Mouse (Mus musculus) layer of hippocampus, adult 9-11 months (tissue): Measurements from ENCODE around the gene Stxbp4.

Source experiments
- DNase-seq: peaks from one replicate; pipeline ENCODE4 v3.0.0; 2022

Gene Stxbp4

DNA sequence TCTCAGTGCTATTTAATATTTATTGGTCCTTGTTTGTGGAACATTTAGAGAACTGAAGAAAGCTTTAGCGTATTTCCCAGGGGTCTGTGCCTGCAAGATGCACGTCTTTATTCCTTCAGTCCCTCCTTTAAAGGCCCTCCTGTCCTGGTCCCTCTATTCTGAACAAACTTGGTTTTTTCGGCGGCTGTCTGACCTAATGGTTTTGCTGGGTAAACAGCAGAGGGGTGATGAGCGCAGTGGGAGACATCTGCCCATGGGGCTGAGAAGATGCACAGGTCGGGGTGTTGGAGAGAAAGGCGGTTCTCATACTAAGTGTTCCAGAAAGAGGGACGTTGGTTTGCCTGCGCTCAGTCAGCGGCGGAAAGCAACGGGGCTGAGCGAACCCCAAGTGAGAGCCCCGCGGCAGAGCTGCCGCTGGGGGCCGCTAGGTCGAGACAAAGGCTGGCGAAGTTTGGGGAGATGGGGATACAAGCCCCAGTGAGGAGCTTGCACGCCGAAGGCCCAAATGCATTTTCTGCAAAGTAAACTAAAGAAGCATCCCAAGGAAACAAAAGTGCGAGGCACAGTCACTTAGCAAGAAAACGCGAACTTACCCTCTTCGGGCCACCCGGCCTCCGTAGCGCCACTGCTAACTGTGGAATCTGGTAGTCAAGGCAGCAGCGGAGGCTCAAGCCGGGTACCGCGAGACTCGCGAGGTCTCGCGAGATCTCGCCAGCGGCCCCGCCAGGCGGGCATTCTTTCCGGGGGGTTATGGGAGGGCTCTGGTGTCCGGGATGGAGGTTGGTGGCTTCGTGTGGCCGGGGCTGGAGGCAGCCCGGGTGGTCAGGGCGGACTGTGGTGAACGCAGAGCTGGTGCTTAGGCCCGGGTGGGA, at the start of gene Stxbp4, which contains the start of gene Cox11:
Gene Stxbp4, minus strand, starts transcription at position 645 of the 872 bp plus-strand sequence.
Gene Cox11, plus strand, starts transcription at position 734 of the 872 bp plus-strand sequence.
- peak; percentile 95 for DNase-seq

- no peak for DNase-seq
These were observed 49.2 kb upstream of the Stxbp4 start for GRCm38 (mm10) chr11:90687040-90687439.

DNA sequence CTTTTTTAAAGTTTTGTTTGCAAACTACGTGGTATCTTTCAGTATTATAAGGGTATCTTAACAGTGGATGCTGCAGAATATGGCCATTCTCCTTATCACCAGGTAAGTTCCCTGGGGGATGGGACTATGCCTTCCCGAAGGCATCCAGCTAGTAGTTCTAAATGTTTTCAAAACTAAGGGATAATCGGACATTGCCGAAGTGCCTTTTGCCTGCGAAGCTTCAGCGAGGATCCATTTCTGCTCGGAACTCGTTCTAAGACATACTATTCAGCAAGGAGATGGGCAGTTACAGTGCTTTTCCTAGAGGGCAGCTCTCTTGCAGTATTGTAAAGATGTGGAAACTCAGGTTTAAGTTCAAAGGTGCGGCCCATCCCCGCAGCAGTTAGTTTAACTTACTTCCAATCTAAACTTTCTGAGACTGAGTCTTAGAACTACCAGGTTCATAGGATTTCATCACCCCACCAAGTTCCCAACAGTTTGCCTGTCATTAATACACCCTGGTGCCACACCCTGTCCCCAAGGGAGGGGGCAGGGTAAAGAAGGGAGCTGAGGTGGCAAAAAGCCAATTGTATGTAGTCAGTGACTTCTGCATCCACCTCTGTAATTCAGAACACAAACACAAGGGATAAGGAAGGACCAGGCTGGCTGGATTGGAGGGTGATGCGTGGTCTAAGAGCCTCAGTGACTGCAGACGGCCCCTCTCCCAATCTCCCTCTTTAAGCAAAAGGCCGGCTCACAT, 48.6 kb upstream of the Stxbp4 start:
- DNase-seq, result no peak

DNA sequence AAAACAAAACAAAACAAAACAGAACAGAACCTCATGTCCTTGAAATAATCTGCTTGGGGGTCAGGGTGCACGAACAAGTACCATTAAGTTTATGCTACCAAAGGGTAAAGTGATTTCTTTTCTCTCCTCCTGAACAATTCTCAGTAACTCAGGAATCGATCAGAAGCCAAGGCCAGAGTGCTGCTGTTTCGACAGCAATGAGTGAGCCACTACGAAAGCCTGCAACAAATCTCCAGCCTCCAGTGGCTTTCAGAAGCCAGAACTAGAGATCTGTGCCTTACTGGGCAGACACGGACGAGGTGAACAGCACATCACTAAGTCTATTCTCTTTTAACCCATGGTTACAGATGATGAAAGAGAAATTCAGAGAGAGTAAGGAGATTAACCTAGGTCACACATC, 47.3 kb upstream of the Stxbp4 start:
- DNase-seq, result no peak

DNA sequence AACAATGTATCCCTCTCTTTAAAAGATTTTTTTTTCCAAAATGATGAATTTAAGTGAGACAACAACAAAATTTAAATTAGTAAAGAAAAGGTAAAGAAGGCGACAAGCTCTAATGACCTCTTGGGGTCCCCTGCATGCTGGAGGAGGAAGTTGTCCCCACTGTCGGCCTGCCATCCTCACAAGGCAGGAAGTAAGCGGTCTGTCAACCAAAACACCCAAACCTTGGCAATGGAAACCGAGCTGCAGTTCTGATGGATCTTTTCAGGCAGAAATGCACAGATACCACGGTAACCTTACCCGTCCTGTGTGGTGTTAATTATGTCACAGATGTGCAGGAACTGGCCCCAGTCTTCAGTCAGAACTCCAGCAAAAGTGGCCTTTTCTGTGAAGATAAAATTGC, 46.9 kb upstream of the Stxbp4 start:
- no peak for DNase-seq

DNA sequence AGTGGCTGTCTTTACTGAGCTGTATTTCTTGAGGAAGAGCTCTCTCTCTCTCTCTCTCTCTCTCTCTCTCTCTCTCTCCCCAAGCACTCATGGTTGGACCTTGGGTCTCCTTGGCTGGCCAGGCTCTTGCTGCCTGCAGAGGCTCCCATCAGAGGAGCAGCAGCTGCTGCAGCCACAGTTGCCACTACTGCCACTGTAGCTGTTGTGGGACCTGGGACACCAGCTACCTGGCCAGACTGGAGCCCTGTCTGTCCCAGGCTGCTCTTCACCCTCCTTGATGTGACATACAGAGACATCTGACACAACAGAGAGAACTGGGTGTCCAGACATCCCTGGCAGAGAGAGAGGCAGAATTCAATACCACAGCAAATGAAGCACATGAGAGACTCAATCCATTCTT, 43.3 kb upstream of the Stxbp4 start:
- no peak for DNase-seq

DNA sequence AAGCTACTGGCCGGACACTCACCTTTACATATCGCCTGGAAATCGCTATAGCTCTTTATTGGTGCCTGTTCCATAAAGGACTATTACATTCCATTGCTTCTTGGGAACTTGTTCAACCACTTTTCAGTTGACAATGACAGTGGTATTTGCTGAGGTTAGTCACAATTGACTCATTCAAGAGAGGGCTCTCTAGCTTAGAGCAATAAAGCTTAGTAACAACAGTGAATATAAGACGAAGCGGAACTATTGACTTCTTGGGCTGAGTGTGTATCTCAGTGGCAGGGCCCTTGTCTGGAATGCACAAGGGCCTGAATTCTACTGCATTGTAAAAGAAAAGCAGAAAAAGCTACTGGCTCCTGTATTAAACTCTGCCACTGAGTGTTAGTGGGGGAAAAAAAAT, 40.7 kb upstream of the Stxbp4 start:
- no peak for DNase-seq

DNA sequence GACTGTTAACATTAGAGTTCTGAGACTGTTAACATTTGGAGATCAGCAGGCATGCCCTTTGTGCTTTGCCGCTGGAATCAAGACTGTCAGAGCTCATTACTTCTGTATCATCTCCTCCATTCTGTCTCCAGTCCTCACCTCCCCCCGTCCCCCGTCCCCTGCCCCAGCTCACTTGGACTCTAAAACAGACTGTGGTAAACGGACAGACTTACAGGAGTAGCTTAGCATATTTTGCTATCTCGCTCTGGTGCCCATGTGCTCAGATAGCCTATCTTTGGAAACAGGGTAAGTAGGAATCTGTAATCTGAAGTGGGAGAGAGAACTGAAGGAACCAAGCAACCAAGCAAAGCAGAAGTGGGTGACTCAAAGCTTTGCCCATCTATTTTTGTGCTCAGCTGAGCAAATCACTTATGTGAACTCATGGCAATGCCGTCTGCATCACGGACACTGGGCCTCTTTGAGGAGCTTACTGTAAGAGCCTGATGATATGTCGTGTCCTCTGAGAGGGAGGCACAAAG, 39.9 kb upstream of the Stxbp4 start:
- DNase-seq, result peak; percentile 31

GRCm38 (mm10) chr11:90677027-90677426, 39.1 kb upstream of the Stxbp4 start:
- DNase-seq, result no peak

GRCm38 (mm10) chr11:90675479-90676110, 37.7 kb upstream of the Stxbp4 start:
- no peak for DNase-seq

DNA sequence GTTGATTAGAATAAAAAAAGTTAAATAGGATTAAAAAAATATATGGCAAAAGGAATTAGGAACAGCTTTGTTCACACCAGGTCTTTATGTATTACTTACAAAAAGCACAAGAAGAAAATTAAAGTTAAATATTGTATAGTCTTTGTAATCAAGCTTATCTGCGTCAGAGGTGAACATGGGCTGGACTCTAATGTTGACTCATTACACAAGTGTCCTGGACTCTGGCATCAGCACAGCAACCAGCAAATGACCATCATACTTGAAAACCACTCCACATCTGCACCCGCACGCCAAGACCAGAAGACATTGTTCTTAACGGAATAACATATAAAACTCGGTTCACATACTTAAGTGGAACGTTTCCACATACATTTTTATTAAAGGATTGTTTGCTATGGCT, 29.4 kb upstream of the Stxbp4 start:
- DNase-seq, result no peak

DNA sequence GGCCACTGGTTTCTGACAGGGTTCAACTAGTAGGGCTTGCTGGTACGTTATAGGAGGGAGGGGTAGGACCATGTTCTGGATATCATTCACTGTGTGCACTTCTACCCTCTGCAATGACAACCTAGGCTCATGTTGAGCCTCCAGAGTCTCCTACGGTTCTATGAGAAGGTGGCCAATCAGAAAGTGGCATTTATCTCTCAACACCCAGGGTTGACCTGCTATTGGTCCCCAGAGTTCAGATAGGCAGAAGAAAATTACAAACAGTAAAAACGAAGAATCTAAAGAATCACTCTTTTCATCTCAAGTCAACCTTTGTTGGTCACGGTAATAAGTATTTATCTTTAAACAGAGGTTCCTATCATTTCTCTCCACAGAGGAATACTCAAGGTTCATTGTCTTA, 29.0 kb upstream of the Stxbp4 start:
- DNase-seq, result no peak

DNA sequence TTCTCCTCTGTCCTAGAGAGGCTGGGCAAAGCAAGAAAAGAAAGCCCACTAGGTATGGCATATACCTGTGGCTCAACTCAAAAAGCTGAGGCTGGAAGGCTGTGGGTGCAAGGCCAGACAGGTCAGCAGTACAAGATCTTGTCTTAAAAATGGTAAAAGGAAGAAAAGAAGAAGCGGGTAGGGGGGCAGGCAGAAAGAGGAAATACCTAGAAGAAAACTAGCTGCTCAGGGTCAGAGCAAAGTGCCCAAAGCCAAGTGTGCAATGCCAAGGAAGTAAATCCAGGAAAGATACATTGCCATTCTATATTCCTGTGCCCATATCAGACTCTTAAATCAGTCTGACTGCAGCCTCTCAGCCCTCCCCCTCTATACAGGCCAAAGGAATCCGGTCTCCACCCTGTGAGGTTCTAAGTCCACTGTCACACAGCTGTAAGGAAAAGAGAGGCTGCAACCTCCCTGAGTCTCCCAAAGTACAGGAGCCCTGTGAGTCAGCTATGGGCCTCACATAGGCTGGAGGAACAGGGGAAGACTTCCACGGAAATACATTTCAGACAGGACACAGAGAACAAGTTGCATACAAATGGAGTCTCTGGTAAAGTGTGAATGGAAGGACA, 28.4 kb upstream of the Stxbp4 start:
- DNase-seq, result no peak

- no peak for DNase-seq
These were observed 27.3 kb upstream of the Stxbp4 start for GRCm38 (mm10) chr11:90665161-90665560.

GRCm38 (mm10) chr11:90664345-90664986, 26.6 kb upstream of the Stxbp4 start:
- no peak for DNase-seq

DNA sequence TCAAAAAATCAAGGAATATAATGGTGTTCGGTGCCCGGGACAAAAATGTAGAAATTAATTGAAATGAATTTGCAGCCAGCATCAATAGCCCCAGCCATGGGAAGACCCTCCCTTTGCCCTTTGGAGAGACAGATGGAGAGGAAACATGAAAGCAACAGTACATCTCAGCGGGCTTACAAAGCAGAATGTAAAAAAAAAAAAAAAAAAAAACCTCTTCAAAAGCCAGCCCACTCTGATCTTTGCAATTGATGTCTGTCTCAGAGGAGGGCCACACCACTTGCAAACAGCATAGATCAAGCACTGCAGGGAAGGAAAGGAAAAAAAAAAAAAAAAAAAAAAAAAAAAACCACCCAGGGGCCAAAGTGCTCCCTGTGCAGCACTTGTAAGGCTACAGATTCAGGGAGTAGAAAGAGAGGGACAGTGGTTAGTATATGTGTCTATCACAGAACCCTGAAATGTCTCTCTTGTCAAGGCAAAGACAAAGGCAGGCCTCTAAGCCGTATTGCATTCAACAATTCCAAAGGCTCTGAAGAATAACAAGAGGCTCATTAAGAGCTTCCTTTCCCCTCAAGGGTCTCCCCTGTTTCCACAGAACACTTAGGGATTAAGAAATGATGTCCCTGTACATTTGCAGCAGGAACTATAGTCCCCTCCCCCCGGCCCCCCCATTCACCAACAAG, 25.9 kb upstream of the Stxbp4 start:
- DNase-seq, result no peak

DNA sequence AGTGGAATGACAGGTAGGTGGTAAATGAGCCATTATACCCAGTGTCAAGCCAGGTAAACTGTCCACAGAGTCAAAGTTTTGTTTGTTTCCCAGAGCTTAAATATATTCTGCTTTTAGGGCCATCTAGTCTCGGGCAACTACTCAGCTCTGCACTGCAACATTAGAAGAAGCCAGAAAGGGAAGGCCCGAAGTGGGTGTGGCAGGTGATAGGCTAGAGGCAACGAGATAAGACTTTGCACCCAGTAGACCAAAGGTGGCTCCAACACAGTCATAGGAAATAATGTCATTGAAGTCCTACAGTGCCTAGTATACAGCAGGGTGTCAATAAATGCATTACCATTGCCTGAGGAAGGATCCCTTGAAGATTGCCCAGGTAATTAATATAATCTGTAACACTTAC, 25.2 kb upstream of the Stxbp4 start:
- no peak for DNase-seq

GRCm38 (mm10) chr11:90660662-90661061, 22.8 kb upstream of the Stxbp4 start:
- no peak for DNase-seq

DNA sequence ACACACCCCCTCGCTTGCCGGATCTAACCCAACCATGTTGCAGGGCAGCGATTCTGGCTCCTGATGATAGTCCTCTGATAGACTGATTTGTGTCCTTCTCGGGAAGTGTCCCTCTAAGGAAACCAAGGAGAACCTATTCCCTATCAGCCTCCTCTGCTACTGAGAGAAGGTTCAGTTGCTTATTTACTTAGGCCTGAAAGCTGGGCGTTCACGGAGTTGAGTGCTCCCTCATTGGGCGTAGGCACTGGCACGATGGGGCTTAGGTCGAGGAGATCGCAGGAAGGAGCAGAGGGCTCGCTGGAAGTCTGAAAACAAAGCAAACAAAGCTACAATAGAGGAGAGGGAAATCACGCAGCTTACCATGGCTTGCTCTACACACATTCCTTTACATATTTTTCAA, 19.6 kb upstream of the Stxbp4 start:
- DNase-seq, result no peak

DNA sequence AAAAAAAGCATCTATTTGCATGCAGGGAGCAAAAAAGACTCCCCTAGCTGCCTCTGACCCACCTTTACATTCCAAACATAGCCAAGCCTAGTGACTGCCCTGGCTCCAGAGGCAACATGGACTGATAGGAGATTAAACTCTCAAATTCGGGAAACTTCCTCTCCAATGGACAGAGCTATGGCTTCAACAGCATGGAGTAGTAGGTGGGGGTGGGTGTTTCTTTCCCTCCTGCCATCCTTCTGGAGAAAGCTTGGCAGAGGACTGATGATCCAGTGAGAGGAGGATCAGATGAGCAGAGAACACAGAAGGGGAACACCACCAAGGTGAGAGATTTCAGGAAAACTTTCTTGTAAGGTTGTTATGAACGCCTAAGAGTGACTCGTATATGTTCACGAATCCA, 14.7 kb upstream of the Stxbp4 start:
- DNase-seq, result no peak

DNA sequence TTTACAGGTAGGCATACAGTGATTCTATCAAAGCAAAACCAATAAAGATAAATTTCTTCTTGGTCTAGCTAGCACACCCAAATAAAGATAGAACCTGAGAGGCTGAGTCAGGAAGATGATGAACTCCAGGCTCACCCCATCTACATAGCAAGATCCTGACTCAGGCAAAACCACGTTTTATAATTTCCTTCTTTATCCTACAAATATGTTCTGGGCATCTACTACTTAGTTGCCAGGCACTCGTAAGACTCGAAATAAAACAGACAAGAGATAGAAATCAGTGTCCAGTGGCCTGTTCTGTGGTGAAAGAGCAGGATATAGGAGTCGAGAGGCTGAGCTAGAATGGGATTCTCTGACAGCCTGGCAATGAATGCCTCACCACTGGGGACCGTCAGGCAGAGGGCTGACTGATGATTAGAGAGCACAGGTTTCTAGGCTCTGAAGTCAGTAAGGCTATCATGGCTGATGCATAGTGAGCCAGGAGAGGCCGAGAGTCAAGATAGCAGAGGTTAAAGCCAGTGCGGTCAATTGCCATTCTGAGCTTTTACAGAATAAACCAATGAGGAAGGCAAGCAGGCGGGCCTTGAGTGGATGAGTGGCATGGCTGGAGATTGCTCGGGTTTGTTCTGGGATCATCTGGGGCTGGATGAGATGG, 12.5 kb upstream of the Stxbp4 start:
- DNase-seq, result no peak
